Mouse (Mus musculus): ENCODE results near the gene Aurka. TPM values are rescaled to one million over a fixed set of nuclear protein-coding genes. Genes with fewer than 3 reads are reported as not detected.

Gene Aurka
- polyA plus RNA-seq, 1 experiment, result 9.6 TPM

DNA sequence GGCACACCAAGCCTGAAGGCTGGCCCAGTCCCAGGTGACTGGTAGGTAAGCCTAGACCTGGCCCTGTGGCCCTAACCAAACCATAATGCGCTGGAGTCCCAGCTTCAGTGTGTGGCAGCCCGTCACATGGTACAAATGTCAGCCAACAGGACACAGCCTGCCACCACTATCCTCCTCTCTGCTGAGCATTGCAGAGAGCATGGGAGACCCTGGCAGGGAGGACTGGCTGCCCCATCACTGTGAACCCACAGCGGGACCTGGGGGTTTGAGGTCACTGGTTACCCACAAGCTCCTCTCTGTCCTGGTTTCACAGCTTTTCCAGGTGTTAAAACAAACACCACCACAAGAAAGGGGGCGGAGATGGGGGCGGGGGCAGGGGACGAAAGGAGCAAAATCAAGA is 20.0 kb upstream of the Aurka start:
- H3K36me3 ChIP-seq (replicated peaks; ENCODE audit: low read length), result peaks cover 7% of the 10 kb centered on the region
- H3K4me3 ChIP-seq (replicated peaks), result peak overlapping the region; percentile 46
- H3K9me3 ChIP-seq, result peaks cover 2% of the 10 kb centered on the region; the same call in 1 of the 2 replicates
- TF ChIP-seq FLI1 (IDR thresholded peaks at IDR 0.05; ENCODE audit: low read length) (no peak), GATA1 (IDR thresholded peaks at IDR 0.05; ENCODE audit: borderline replicate concordance, low read length) (no peak)
- H3K4me1 ChIP-seq, result peaks cover 60% of the 10 kb centered on the region
- no peaks in the 10 kb centered on the region for H3K27me3 ChIP-seq (replicated peaks)

DNA sequence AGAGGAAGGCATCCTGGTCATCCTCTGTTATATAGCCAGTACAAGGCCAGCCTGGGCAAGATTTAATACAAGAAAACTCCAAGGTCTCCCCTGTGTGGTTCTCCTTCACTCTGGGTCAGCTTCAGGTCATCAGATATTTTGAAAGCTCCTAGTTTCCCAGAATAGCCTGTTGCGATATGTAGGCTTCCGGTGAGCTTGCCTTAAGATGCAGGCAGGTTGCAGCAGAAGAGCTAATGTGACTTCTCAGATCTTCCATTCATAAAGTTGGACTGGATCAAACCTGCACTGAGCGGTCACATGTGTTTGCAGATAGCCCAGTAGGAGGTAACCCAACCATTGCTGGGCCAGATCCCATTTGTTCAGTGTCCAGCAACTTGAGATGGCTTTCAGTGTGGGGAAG is 14.4 kb upstream of the Aurka start:
- Histone ChIP-seq H3K27me3 (replicated peaks) (no peaks in the 10 kb centered on the region), H3K4me3 (replicated peaks) (no peak overlapping the region), H3K4me1 (peaks cover 44% of the 10 kb centered on the region), H3K36me3 (replicated peaks; ENCODE audit: low read length) (peaks cover 41% of the 10 kb centered on the region), H3K9me3 (peaks cover 2% of the 10 kb centered on the region; the same call in 1 of the 2 replicates)
- TF ChIP-seq FLI1 (IDR thresholded peaks at IDR 0.05; ENCODE audit: low read length), result no peak
- TF ChIP-seq GATA1 (IDR thresholded peaks at IDR 0.05; ENCODE audit: borderline replicate concordance, low read length), result no peak

DNA sequence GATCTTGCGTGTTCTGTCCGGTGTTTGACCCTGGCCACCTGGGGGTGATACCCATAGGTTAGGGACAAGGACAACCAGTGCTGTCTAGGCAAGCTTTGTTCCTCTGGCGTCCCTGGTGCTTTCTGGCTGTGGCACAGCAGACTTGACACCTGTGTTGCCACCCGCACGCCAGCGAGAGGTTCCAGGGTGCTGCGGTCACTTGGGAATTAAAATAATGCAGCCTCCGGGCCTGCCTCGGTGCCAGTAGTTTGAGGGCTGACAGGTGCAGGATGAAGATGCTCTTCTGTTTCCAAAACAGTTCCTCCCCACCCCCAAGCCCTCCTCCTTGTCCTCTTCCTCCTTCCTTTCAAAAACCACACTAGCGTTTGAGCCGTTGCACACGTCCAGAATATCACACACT is 11.6 kb upstream of the Aurka start:
- no peaks in the 10 kb centered on the region for H3K27me3 ChIP-seq (replicated peaks)
- no peak overlapping the region for H3K4me3 ChIP-seq (replicated peaks)
- peaks cover 63% of the 10 kb centered on the region for H3K4me1 ChIP-seq
- H3K9me3 ChIP-seq, result no peaks in the 10 kb centered on the region
- peaks cover 69% of the 10 kb centered on the region for H3K36me3 ChIP-seq (replicated peaks; ENCODE audit: low read length)
- TF ChIP-seq GATA1 (IDR thresholded peaks at IDR 0.05; ENCODE audit: borderline replicate concordance, low read length) (no peak), FLI1 (IDR thresholded peaks at IDR 0.05; ENCODE audit: low read length) (no peak)

DNA sequence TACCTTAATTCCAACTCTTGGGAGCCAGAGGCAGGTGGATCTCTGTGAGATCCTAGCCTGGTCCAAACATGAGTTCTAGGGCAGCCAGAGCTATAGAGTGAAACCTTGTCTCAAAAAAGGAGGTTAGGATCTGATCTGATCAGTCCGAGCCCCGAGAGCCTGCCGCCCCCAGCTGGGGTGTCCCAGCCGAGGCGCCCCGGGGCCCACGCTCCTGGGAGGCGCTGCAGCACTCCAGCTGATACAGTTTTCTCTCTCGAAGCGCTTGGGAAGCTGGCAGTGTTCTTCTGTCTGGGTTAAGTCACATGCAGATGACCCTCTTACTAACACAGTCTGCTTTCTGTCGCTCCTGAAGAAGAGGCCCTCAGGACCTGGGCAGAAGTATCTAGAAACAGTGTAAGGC is 11.0 kb upstream of the Aurka start:
- H3K27me3 ChIP-seq (replicated peaks), result no peaks in the 10 kb centered on the region
- H3K4me3 ChIP-seq (replicated peaks), result no peak overlapping the region
- TF ChIP-seq GATA1 (IDR thresholded peaks at IDR 0.05; ENCODE audit: borderline replicate concordance, low read length), result no peak
- TF ChIP-seq FLI1 (IDR thresholded peaks at IDR 0.05; ENCODE audit: low read length), result no peak
- H3K4me1 ChIP-seq, result peaks cover 68% of the 10 kb centered on the region
- H3K36me3 ChIP-seq (replicated peaks; ENCODE audit: low read length), result peaks cover 75% of the 10 kb centered on the region
- H3K9me3 ChIP-seq, result no peaks in the 10 kb centered on the region

DNA sequence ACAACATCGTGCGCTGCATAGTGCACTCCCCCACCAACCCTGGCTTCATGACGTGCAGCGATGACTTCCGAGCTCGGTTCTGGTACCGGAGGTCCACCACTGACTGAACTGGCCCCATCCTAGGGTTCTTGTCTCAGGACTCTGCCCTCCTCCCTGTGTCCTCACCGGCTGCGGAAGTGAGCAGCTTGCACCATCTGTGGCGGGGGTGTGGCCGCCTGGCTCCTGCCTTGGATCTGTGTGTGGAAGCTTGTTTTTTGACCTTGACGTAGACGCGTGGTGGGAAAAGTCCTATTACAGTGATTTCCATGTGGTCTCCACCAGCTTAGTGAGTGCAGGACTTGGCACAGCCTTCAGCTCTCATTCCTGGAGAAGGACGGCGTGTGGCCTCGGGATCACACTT is 10.2 kb upstream of the Aurka start:
- H3K36me3 ChIP-seq (replicated peaks; ENCODE audit: low read length), result peaks cover 83% of the 10 kb centered on the region
- H3K27me3 ChIP-seq (replicated peaks), result no peaks in the 10 kb centered on the region
- H3K9me3 ChIP-seq, result no peaks in the 10 kb centered on the region
- H3K4me3 ChIP-seq (replicated peaks), result no peak overlapping the region
- peaks cover 71% of the 10 kb centered on the region for H3K4me1 ChIP-seq
- no peak for TF ChIP-seq GATA1 (IDR thresholded peaks at IDR 0.05; ENCODE audit: borderline replicate concordance, low read length)
- TF ChIP-seq FLI1 (IDR thresholded peaks at IDR 0.05; ENCODE audit: low read length), result no peak

DNA sequence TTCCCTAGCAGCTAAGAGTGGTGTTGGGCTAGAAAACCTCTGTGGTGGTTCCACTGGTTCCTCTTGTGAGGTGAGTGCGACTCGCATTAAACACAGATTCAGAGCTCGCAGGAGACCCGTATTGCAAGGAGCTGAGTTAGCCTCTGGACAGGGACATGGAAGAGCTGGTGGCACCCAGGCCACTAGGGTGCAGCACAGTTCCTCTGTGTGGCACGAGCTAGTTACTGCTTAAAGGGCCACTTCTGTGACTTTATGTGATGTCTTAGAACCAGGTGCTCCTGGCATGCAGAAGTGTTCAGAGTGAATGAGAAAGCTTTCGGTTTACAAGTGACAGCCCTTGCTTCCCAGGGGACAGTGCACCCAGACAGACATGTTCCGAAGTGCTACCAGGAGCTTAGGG is 8.0 kb upstream of the Aurka start:
- H3K4me1 ChIP-seq, result peaks cover 64% of the 10 kb centered on the region
- no peaks in the 10 kb centered on the region for H3K9me3 ChIP-seq
- TF ChIP-seq GATA1 (IDR thresholded peaks at IDR 0.05; ENCODE audit: borderline replicate concordance, low read length), result no peak
- no peak for TF ChIP-seq FLI1 (IDR thresholded peaks at IDR 0.05; ENCODE audit: low read length)
- peaks cover 99% of the 10 kb centered on the region for H3K36me3 ChIP-seq (replicated peaks; ENCODE audit: low read length)
- no peaks in the 10 kb centered on the region for H3K27me3 ChIP-seq (replicated peaks)
- no peak overlapping the region for H3K4me3 ChIP-seq (replicated peaks)

DNA sequence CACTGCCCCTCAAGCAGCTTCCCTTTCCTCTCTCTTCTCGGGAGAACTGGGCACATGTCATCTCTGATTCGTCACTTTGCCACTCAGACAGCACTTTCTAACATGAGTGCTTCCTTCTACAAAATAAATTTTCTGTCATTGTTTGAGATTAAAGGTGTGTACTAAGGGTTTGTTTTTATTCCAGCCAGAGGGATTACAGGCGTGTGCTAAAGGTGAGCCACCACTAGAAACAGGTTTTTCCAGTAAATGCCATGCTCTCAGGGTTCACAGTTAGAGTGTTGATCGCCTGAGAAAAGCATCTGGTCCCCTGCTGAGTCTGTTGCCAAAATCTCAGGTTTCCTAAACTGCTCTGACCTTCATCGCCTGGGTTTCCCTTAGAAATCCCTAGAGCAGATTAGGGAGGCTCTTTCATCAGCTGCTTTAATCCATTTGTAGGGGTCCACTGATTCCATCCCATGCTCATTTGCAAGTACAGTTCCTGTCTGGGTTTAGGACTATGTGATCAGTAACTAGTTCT is 6.7 kb upstream of the Aurka start:
- Histone ChIP-seq H3K27me3 (replicated peaks) (no peaks in the 10 kb centered on the region), H3K4me1 (peaks cover 72% of the 10 kb centered on the region), H3K4me3 (replicated peaks) (no peak overlapping the region), H3K9me3 (no peaks in the 10 kb centered on the region), H3K36me3 (replicated peaks; ENCODE audit: low read length) (peaks cover 97% of the 10 kb centered on the region)
- TF ChIP-seq FLI1 (IDR thresholded peaks at IDR 0.05; ENCODE audit: low read length) (no peak), GATA1 (IDR thresholded peaks at IDR 0.05; ENCODE audit: borderline replicate concordance, low read length) (no peak)

DNA sequence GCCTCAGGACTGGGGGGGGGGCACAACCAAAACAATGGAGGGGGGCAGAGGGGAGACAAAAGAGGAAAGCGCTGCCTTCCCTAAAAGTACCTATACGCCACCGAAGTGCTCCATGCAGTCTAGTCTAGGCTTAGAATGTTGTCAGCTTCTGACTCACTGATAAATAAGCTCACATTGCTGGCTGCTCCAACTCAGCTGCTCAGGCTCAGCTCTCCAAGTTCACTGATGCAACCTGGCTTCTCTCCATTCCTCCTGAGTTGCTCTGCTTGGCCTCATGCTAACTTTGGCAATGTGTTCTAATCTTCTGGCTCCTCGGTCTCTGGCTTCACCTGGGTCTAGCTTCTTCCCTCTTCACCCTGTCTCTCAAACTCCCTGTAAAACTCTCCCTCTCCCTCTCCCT is 6.2 kb upstream of the Aurka start:
- Histone ChIP-seq H3K9me3 (no peaks in the 10 kb centered on the region), H3K27me3 (replicated peaks) (no peaks in the 10 kb centered on the region), H3K36me3 (replicated peaks; ENCODE audit: low read length) (peaks cover 92% of the 10 kb centered on the region), H3K4me1 (peaks cover 72% of the 10 kb centered on the region), H3K4me3 (replicated peaks) (no peak overlapping the region)
- no peak for TF ChIP-seq FLI1 (IDR thresholded peaks at IDR 0.05; ENCODE audit: low read length)
- TF ChIP-seq GATA1 (IDR thresholded peaks at IDR 0.05; ENCODE audit: borderline replicate concordance, low read length), result no peak

DNA sequence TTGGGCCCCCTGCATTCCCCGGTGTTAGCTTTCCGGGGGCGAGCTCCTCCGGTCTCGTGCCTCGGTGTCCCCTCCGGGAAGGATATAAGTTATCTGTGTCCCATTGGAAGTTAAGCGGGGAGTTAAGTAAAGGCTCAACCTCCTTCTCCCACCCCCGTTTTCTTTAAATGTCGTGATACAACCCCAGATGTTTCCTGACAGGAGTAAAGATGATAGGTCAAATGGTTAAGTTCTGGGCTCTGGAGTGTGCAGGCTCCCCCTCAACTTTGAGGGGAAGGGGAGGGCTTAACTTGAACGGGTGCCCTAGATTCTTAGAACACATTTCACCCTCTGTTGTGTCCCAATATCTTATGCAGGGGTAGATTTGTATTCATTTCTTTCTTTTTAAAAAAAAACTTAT is 923 bp upstream of the Aurka start:
- Histone ChIP-seq H3K36me3 (replicated peaks; ENCODE audit: low read length) (peaks cover 64% of the 10 kb centered on the region), H3K4me1 (peaks cover 66% of the 10 kb centered on the region), H3K27me3 (replicated peaks) (no peaks in the 10 kb centered on the region), H3K9me3 (no peaks in the 10 kb centered on the region), H3K4me3 (replicated peaks) (peak overlapping the region; percentile 100)
- no peak for TF ChIP-seq FLI1 (IDR thresholded peaks at IDR 0.05; ENCODE audit: low read length)

DNA sequence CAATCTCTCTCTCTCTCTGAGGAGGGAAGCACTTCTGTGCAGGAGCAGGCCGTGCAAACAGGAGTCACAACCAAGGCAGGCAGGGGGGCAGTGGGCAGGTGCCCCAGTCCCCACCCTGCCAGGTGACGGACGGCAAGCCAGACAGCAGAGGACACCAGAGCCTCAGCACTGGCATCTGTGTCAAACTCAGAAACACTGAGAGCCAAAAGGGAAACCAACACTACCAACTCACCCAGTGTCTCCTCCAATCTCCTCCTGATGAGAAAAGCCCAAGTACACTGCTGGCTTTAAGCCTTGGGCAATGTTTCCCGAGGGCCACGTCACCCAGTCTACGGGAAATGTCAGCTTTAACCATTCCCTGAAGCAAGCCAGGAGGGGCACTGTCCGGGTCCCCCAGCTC is 7.2 kb downstream of the Aurka start:
- Histone ChIP-seq H3K27me3 (replicated peaks) (no peaks in the 10 kb centered on the region), H3K4me1 (peaks cover 43% of the 10 kb centered on the region), H3K4me3 (replicated peaks) (no peak overlapping the region), H3K36me3 (replicated peaks; ENCODE audit: low read length) (peaks cover 98% of the 10 kb centered on the region), H3K9me3 (no peaks in the 10 kb centered on the region)
- TF ChIP-seq GATA1 (IDR thresholded peaks at IDR 0.05; ENCODE audit: borderline replicate concordance, low read length) (no peak), FLI1 (IDR thresholded peaks at IDR 0.05; ENCODE audit: low read length) (no peak)

DNA sequence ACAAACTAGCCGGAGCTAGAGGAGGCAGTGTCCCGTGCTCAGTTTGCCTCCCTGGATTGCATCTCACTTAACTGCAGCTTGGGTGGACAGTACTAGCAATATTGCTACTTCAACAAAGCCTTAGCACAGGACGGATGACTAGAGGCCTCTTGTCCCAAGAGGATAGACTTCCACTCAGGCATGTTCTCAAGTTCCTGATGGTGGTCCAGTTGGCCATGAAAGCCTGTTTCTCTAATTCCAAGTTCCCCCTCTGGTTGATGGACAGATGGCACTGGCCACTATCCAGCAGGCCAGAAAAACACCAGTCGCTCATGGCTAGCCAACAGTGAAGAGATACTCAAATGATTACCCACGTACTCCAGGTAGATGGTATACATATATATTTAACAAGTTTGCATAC is 14.5 kb downstream of the Aurka start:
- H3K36me3 ChIP-seq (replicated peaks; ENCODE audit: low read length), result peaks cover 92% of the 10 kb centered on the region

More for the DNA sequence above, 14.5 kb downstream of the Aurka start:
- H3K9me3 ChIP-seq, result no peaks in the 10 kb centered on the region
- TF ChIP-seq GATA1 (IDR thresholded peaks at IDR 0.05; ENCODE audit: borderline replicate concordance, low read length) (no peak), FLI1 (IDR thresholded peaks at IDR 0.05; ENCODE audit: low read length) (no peak)
- no peaks in the 10 kb centered on the region for H3K4me1 ChIP-seq
- no peak overlapping the region for H3K4me3 ChIP-seq (replicated peaks)
- H3K27me3 ChIP-seq (replicated peaks), result no peaks in the 10 kb centered on the region
